Mouse (Mus musculus) stomach, embryonic 14.5 days (tissue): ENCODE results near the gene Tbx10. TPM values are rescaled to one million over a fixed set of nuclear protein-coding genes. Genes with fewer than 3 reads are reported as not detected.
"Not testable (repeated sequence)": the region's sequence is repeated elsewhere in the genome, so short reads cannot be mapped to it uniquely, and the experiment has no call there.

Source experiments
- ATAC-seq: fragments of 200-750 bp; cut with Nextera tagmentation; 2 replicates; pipeline ENCODE4 v1.8.0; 2017; ENCODE audit warnings: low read depth, moderate TSS enrichment; ENCODE audit not compliant: insufficient number of reproducible peaks, insufficient read depth, low FRiP score
- H3K27ac ChIP-seq: fragments of 300-500 bp; sonication (generic); 2 replicates; pipeline ENCODE4 v1.5.1; 2014; ENCODE audit warnings: mild to moderate bottlenecking, low read length, moderate library complexity, mixed read lengths
- H3K27me3 ChIP-seq: fragments of 300-500 bp; sonication (generic); 2 replicates; pipeline ENCODE4 v1.6.1; 2014; ENCODE audit warnings: low read length, control low read depth, mixed read lengths; ENCODE audit not compliant: control insufficient read depth, insufficient read depth
- H3K36me3 ChIP-seq: fragments of 300-500 bp; sonication (generic); 2 replicates; pipeline ENCODE4 v1.6.1; 2014; ENCODE audit warnings: mild to moderate bottlenecking, control low read depth, low read length, moderate library complexity, mixed read lengths; ENCODE audit not compliant: control insufficient read depth, insufficient read depth
- H3K4me1 ChIP-seq: fragments of 300-500 bp; sonication (generic); 2 replicates; pipeline ENCODE4 v1.6.1; 2014; ENCODE audit warnings: low read length, control low read depth, mixed read lengths; ENCODE audit not compliant: control insufficient read depth, insufficient read depth
- H3K4me2 ChIP-seq: fragments of 300-500 bp; sonication (generic); replicated peaks from 2 replicates; pipeline ENCODE4 v1.6.1; 2014; ENCODE audit warnings: low read depth, low read length, control low read depth
- H3K4me3 ChIP-seq: fragments of 300-500 bp; sonication (generic); 2 replicates; pipeline ENCODE4 v1.5.1; 2014; ENCODE audit warnings: low read depth, low read length, control low read depth
- H3K9ac ChIP-seq: fragments of 300-500 bp; sonication (generic); replicated peaks from 2 replicates; pipeline ENCODE4 v1.6.1; 2014; ENCODE audit warnings: low read depth, mild to moderate bottlenecking, control low read depth, low read length, moderate library complexity, mixed read lengths
- H3K9me3 ChIP-seq: fragments of 300-500 bp; sonication (generic); 2 replicates; pipeline ENCODE4 v1.6.1; 2016; ENCODE audit warnings: low read depth, low read length, control low read depth; ENCODE audit not compliant: control insufficient read depth
- WGBS: fragments of 180-500 bp; shearing (Covaris S2); extraction: QIAGEN DNeasy Blood & Tissue Kit; methylation state at CpG from one replicate; pipeline ENCODE4 v1.1.7; 2014; 5-methylcytosine and 5-hydroxymethylcytosine counted together
- polyA plus RNA-seq: library from polyadenylated mRNA; unstranded; fragments of >200 nt; fragmentation: Nextera tagmentation; extraction: Ambion mirVana; gene quantifications from 2 replicates; pipeline ENCODE4 v1.2.1, GENCODE M21; 2014

Tbx10 gene
- polyA plus RNA-seq, 1 experiment from 2014 or later = not detected

GRCm38 (mm10) chr19:3952099-3952498 lies 40.5 kb upstream of the Tbx10 start:
- Histone ChIP-seq H3K27me3 (no peaks in the 10 kb centered on the region), H3K9ac (no peak overlapping the region), H3K4me3 (no peak overlapping the region), H3K4me2 (no peak overlapping the region), H3K4me1 (no peaks in the 10 kb centered on the region), H3K36me3 (no peaks in the 10 kb centered on the region), H3K9me3 (no peaks in the 10 kb centered on the region), H3K27ac (no peak overlapping the region)
- WGBS = 26% methylated on average over 1 of the region's 1 CpGs
- ATAC-seq = no peak

GRCm38 (mm10) chr19:3955033-3955432 lies 37.5 kb upstream of the Tbx10 start:
- no peaks in the 10 kb centered on the region for H3K9me3 ChIP-seq
- no peak overlapping the region for H3K4me3 ChIP-seq
- ATAC-seq = no peak
- H3K36me3 ChIP-seq = no peaks in the 10 kb centered on the region
- H3K27ac ChIP-seq = no peak overlapping the region
- no peaks in the 10 kb centered on the region for H3K27me3 ChIP-seq
- 67% methylated on average over 3 of the region's 3 CpGs for WGBS
- H3K4me2 ChIP-seq = no peak overlapping the region
- no peaks in the 10 kb centered on the region for H3K4me1 ChIP-seq
- no peak overlapping the region for H3K9ac ChIP-seq

GRCm38 (mm10) chr19:3955804-3956203 lies 36.7 kb upstream of the Tbx10 start:
- no peak overlapping the region for H3K9ac ChIP-seq
- no peaks in the 10 kb centered on the region for H3K9me3 ChIP-seq
- no peak overlapping the region for H3K27ac ChIP-seq
- no peaks in the 10 kb centered on the region for H3K27me3 ChIP-seq
- WGBS = 40% methylated on average over 4 of the region's 4 CpGs
- no peak overlapping the region for H3K4me3 ChIP-seq
- ATAC-seq = no peak
- no peaks in the 10 kb centered on the region for H3K4me1 ChIP-seq
- H3K36me3 ChIP-seq = no peaks in the 10 kb centered on the region
- no peak overlapping the region for H3K4me2 ChIP-seq

GRCm38 (mm10) chr19:3957296-3958036 lies 35.1 kb upstream of the Tbx10 start:
- not testable (repeated sequence) for H3K9ac ChIP-seq, H3K4me2 ChIP-seq, H3K4me1 ChIP-seq, H3K27ac ChIP-seq, H3K9me3 ChIP-seq, H3K27me3 ChIP-seq, H3K4me3 ChIP-seq, H3K36me3 ChIP-seq
- 0 out of 2 replicates have a peak, but pooled peaks have one; percentile 6 for ATAC-seq
- 76% methylated on average over 5 of the region's 5 CpGs for WGBS

GRCm38 (mm10) chr19:3958470-3958869 lies 34.1 kb upstream of the Tbx10 start, which contains the start of gene Aldh3b3:
Gene Aldh3b3, plus strand, starts transcription at chr19:3958645.
- WGBS = 65% methylated on average over 4 of the region's 4 CpGs
- H3K9me3 ChIP-seq = no peaks in the 10 kb centered on the region
- ATAC-seq = no peak

GRCm38 (mm10) chr19:3959030-3959429 lies 33.5 kb upstream of the Tbx10 start:
- no peak for ATAC-seq
- no peaks in the 10 kb centered on the region for H3K27me3 ChIP-seq
- H3K36me3 ChIP-seq = no peaks in the 10 kb centered on the region
- H3K9me3 ChIP-seq = no peaks in the 10 kb centered on the region
- H3K27ac ChIP-seq = no peak overlapping the region
- H3K4me2 ChIP-seq = no peak overlapping the region
- H3K4me3 ChIP-seq = no peak overlapping the region
- H3K9ac ChIP-seq = no peak overlapping the region
- no peaks in the 10 kb centered on the region for H3K4me1 ChIP-seq

More at GRCm38 (mm10) chr19:3958470-3958869, 34.1 kb upstream of the Tbx10 start, which contains the start of gene Aldh3b3:
- H3K36me3 ChIP-seq = no peaks in the 10 kb centered on the region
- H3K27me3 ChIP-seq = no peaks in the 10 kb centered on the region
- H3K9ac ChIP-seq = no peak within 1 kb of the TSS
- H3K4me3 ChIP-seq = no peak within 1 kb of the TSS
- H3K4me1 ChIP-seq = no peaks in the 10 kb centered on the region
- H3K27ac ChIP-seq = no peak within 1 kb of the TSS
- no peak within 1 kb of the TSS for H3K4me2 ChIP-seq

- Histone ChIP-seq H3K4me2 (no peak overlapping the region), H3K4me3 (no peak overlapping the region), H3K27ac (no peak overlapping the region), H3K9ac (no peak overlapping the region), H3K9me3 (no peaks in the 10 kb centered on the region), H3K27me3 (no peaks in the 10 kb centered on the region), H3K36me3 (no peaks in the 10 kb centered on the region), H3K4me1 (no peaks in the 10 kb centered on the region)
- no peak for ATAC-seq
- 76% methylated on average over 5 of the region's 5 CpGs for WGBS
Observed at GRCm38 (mm10) chr19:3960211-3960610, 32.3 kb upstream of the Tbx10 start.

GRCm38 (mm10) chr19:3961805-3962204 lies 30.7 kb upstream of the Tbx10 start:
- not testable (repeated sequence) for H3K9ac ChIP-seq, H3K27ac ChIP-seq, H3K4me1 ChIP-seq, H3K27me3 ChIP-seq, H3K9me3 ChIP-seq, H3K4me3 ChIP-seq, H3K4me2 ChIP-seq, ATAC-seq, H3K36me3 ChIP-seq
- 90% methylated on average over 6 of the region's 6 CpGs for WGBS

GRCm38 (mm10) chr19:3962469-3962868 lies 30.1 kb upstream of the Tbx10 start:
- H3K36me3 ChIP-seq = no peaks in the 10 kb centered on the region
- no peaks in the 10 kb centered on the region for H3K27me3 ChIP-seq
- 13% methylated on average over 2 of the region's 2 CpGs for WGBS
- H3K9ac ChIP-seq = no peak overlapping the region
- H3K4me1 ChIP-seq = no peaks in the 10 kb centered on the region
- H3K4me3 ChIP-seq = no peak overlapping the region
- H3K4me2 ChIP-seq = no peak overlapping the region
- H3K27ac ChIP-seq = no peak overlapping the region
- ATAC-seq = no peak
- H3K9me3 ChIP-seq = no peaks in the 10 kb centered on the region
